Mouse (Mus musculus) midbrain, postnatal 0 days (tissue): Measurements from ENCODE around the gene Sult2b1. TPM values are rescaled to one million over a fixed set of nuclear protein-coding genes. Genes with fewer than 3 reads are reported as not detected.

Experiments
- ATAC-seq: fragments of 200-750 bp; cut with Nextera tagmentation; 2 replicates; pipeline ENCODE4 v1.8.0; 2017; ENCODE audit warnings: moderate number of reproducible peaks, mild to moderate bottlenecking, moderate TSS enrichment, moderate library complexity; ENCODE audit not compliant: low FRiP score
- DNase-seq: peaks from one replicate; pipeline ENCODE4 v3.0.0-alpha.2; 2015; ENCODE audit warnings: low spot score
- H3K27ac ChIP-seq: fragments of 300-500 bp; sonication (generic); 2 replicates; pipeline ENCODE4 v1.5.1; 2014; ENCODE audit warnings: low read depth, mild to moderate bottlenecking, low read length, mixed read lengths
- H3K27me3 ChIP-seq: fragments of 300-500 bp; sonication (generic); 2 replicates; pipeline ENCODE4 v1.6.1; 2014; ENCODE audit warnings: low read length, control low read depth, mixed read lengths; ENCODE audit not compliant: insufficient read depth
- H3K36me3 ChIP-seq: fragments of 300-500 bp; sonication (generic); 2 replicates; pipeline ENCODE4 v1.6.1; 2014; ENCODE audit warnings: low read length, control low read depth, mixed read lengths; ENCODE audit not compliant: insufficient read depth
- H3K4me1 ChIP-seq: fragments of 300-500 bp; sonication (generic); 2 replicates; pipeline ENCODE4 v1.6.1; 2014; ENCODE audit warnings: mild to moderate bottlenecking, control low read depth, antibody characterized with exemption, low read length, mixed read lengths; ENCODE audit not compliant: insufficient read depth
- H3K4me2 ChIP-seq: fragments of 300-500 bp; sonication (generic); 2 replicates; pipeline ENCODE4 v1.6.1; 2014; ENCODE audit warnings: low read depth, mild to moderate bottlenecking, low read length, mixed read lengths; ENCODE audit not compliant: poor library complexity, severe bottlenecking
- H3K4me3 ChIP-seq: fragments of 300-500 bp; sonication (generic); 2 replicates; pipeline ENCODE4 v1.5.1; 2014; ENCODE audit warnings: low read depth, mild to moderate bottlenecking, low read length, moderate library complexity
- H3K9ac ChIP-seq: fragments of 300-500 bp; sonication (generic); replicated peaks from 2 replicates; pipeline ENCODE4 v1.6.1; 2014; ENCODE audit warnings: mild to moderate bottlenecking, low read length, moderate library complexity, mixed read lengths; ENCODE audit not compliant: poor library complexity, severe bottlenecking
- H3K9me3 ChIP-seq: fragments of 300-500 bp; sonication (generic); 2 replicates; pipeline ENCODE4 v1.6.1; 2016; ENCODE audit warnings: low read length, control low read depth
- CTCF ChIP-seq: IDR thresholded peaks from 2 replicates; pipeline ENCODE4 v1.5.1; 2016; ENCODE audit warnings: antibody characterized with exemption, mild to moderate bottlenecking
- WGBS: fragments of 180-500 bp; shearing (Covaris S2); extraction: QIAGEN DNeasy Blood & Tissue Kit; methylation state at CpG from one replicate; pipeline ENCODE4 v1.1.7; 2014; 5-methylcytosine and 5-hydroxymethylcytosine counted together
- polyA plus RNA-seq: library from polyadenylated mRNA; unstranded; fragments of >200 nt; fragmentation: Nextera tagmentation; extraction: Ambion mirVana; gene quantifications from 2 replicates; pipeline ENCODE4 v1.2.1, GENCODE M21; 2015
- total RNA-seq: library from RNA; depleted of rRNA; stranded (reverse); fragments of >200 nt; gene quantifications from 2 replicates; pipeline ENCODE4 v1.2.3, GENCODE M21; 2014

Sult2b1 gene
- total and polyA plus RNA-seq, 2 experiments from 2014 or later: 5.0 to 5.6 TPM

DNA sequence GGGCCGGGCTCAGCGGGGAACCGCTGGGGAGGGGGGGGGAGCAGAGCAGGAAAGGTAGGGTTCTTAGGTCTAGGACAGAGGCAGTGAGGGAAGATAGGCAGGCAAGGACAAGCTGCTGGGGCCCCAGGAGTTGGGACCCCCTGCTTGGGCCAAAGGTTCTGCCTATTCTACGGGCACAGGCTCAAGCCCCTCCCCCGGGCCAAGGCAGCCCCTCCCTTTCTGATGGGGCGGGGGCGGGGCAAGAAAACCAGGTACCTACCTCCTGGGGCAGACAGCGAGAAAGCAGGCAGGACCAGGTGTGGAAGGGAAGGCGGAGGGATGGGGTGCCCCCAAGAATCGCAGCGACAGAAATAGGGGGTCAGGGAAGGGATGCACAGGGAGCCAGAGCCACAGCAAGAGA lies 24.0 kb upstream of the Sult2b1 start:
- peaks cover 74% of the 10 kb centered on the region for H3K36me3 ChIP-seq
- no peak overlapping the region for H3K4me2 ChIP-seq
- H3K4me3 ChIP-seq: no peak overlapping the region
- no peaks in the 10 kb centered on the region for H3K9me3 ChIP-seq
- H3K4me1 ChIP-seq: peaks cover 6% of the 10 kb centered on the region; the same call in 1 of the 2 replicates
- 50% methylated on average over 4 of the region's 11 CpGs for WGBS
- H3K27ac ChIP-seq: peak overlapping the region; percentile 32; the same call in 1 of the 2 replicates
- no peak for TF ChIP-seq CTCF
- DNase-seq (no peak), ATAC-seq (no peak; the same call in 1 of the 2 replicates)
- no peak overlapping the region for H3K9ac ChIP-seq
- H3K27me3 ChIP-seq: no peaks in the 10 kb centered on the region

DNA sequence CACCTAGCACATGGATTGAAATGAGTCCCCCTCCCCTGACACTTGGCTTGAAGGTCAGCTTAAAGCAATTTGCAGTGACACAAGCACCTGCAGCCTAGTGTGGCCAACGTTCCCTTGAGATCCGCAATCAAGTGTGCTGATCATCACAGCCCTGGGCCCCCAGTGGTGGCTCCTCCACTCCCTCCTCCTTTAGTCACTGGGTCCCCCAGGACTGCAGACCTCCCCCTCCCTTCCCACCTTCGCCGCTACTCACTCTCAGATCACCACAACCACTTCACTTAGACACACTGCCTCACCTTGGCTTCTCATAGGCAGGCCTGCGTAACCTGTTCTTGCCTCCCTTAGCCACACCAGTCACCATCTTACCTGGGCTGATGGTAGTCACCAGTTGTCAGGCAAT lies 21.5 kb upstream of the Sult2b1 start:
- H3K4me3 ChIP-seq: no peak overlapping the region
- no peak for ATAC-seq
- H3K4me2 ChIP-seq: no peak overlapping the region
- no peaks in the 10 kb centered on the region for H3K9me3 ChIP-seq
- peaks cover 78% of the 10 kb centered on the region for H3K36me3 ChIP-seq
- no peak for TF ChIP-seq CTCF
- H3K27ac ChIP-seq: 0 out of 2 replicates have a peak overlapping the region, but pooled peaks have one; percentile 51
- H3K27me3 ChIP-seq: no peaks in the 10 kb centered on the region
- whole genome bisulfite sequencing: 64% methylated on average over 5 of the region's 5 CpGs
- DNase-seq: no peak
- no peaks in the 10 kb centered on the region for H3K4me1 ChIP-seq
- no peak overlapping the region for H3K9ac ChIP-seq

- DNase-seq (no peak), ATAC-seq (no peak)
- no peak overlapping the region for H3K27ac ChIP-seq
- WGBS: 95% methylated on average over 6 of the region's 6 CpGs
- no peak for TF ChIP-seq CTCF
- no peak overlapping the region for H3K4me2 ChIP-seq
- no peak overlapping the region for H3K4me3 ChIP-seq
- no peaks in the 10 kb centered on the region for H3K9me3 ChIP-seq
- H3K36me3 ChIP-seq: peaks cover 53% of the 10 kb centered on the region
- no peaks in the 10 kb centered on the region for H3K4me1 ChIP-seq
- no peaks in the 10 kb centered on the region for H3K27me3 ChIP-seq
- no peak overlapping the region for H3K9ac ChIP-seq
Observed at GRCm38 (mm10) chr7:45802551-45802950, 18.1 kb upstream of the Sult2b1 start.

DNA sequence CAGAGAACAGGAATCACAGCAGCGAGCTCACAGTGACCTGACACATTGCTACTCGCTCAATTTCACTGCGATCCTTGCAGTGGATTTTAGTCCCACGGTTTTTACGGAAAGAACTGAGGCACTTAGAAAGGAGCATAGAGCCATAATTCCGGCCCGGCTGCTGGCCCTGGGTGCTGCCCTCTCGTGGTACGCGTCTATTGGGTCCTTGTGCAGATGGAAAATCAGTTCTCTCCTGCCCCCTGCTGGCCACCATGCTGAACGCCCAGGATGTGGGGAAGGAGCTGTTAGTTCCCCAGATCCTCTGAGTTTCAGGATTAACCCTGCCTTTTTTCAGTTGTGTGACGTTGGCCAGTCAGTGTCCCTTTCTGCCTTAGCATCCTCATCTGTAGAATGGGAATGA lies 16.9 kb upstream of the Sult2b1 start:
- no peaks in the 10 kb centered on the region for H3K27me3 ChIP-seq
- H3K4me1 ChIP-seq: no peaks in the 10 kb centered on the region
- H3K4me3 ChIP-seq: no peak overlapping the region
- TF ChIP-seq CTCF: peak; percentile 100
- no peaks in the 10 kb centered on the region for H3K9me3 ChIP-seq
- ATAC-seq (peak; percentile 60), DNase-seq (peak; percentile 94)
- no peak overlapping the region for H3K4me2 ChIP-seq
- peaks cover 44% of the 10 kb centered on the region for H3K36me3 ChIP-seq
- peak overlapping the region; percentile 52 for H3K27ac ChIP-seq
- H3K9ac ChIP-seq: no peak overlapping the region
- WGBS: 2% methylated on average over 12 of the region's 12 CpGs

DNA sequence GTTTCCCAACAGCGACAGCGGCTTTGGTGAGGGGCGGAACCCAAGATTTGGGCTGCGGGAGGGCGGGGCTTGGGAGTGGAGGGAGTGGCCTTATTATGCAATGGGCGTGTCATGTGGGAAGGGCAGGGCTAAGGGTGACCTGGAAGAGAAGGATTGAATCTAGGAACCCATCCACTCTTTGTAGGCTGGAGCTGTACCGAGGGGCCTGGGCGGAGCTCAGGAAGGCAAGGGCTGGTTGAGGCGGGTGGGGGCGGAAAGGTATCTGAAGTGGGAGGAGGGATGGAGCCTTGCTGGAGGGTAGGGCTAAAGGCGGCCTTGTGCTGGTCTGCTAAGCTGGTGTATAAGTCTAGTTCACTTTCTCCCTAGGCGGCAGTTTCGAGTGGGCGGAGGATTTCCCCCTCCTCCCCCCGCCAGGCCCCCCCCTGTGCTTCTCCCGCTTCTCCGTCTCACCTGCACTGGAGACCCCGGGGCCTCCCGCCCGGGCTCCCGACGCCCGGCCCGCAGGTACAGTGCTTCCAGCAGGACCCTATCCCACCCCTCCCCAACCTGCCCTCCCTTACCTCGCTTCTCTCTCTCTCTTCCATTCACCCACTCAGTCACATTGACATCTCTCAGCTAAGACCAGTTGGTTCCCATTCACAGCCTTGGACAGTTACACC lies 16.2 kb upstream of the Sult2b1 start:
- Histone ChIP-seq H3K4me1 (no peaks in the 10 kb centered on the region), H3K4me2 (no peak overlapping the region), H3K9ac (no peak overlapping the region), H3K27me3 (no peaks in the 10 kb centered on the region), H3K4me3 (no peak overlapping the region), H3K36me3 (peaks cover 43% of the 10 kb centered on the region), H3K27ac (peak overlapping the region; percentile 52), H3K9me3 (no peaks in the 10 kb centered on the region)
- 32% methylated on average over 21 of the region's 25 CpGs for WGBS
- DNase-seq (no peak), ATAC-seq (no peak)
- TF ChIP-seq CTCF: no peak

DNA sequence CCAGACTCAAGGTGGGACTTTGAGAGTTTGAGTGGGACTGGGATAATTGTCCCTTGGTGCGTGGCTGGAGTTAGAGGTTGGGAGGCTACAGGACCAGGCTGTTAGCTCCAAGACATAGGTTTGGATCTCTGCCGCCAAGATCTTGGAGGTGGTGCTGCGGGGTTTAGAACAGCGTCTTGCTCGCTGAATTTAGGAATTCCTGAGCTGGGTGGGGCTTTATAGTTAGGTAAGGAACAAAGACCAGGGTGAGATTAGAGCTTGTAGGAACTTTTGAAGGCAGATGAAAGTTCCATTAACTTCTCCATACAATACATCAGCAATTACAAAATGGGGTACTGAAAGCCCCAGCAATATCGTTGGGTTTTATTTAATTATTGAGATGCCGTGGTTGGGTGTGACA lies 15.5 kb upstream of the Sult2b1 start:
- H3K9me3 ChIP-seq: no peaks in the 10 kb centered on the region
- ATAC-seq (no peak), DNase-seq (no peak)
- H3K9ac ChIP-seq: no peak overlapping the region
- H3K27me3 ChIP-seq: no peaks in the 10 kb centered on the region
- no peaks in the 10 kb centered on the region for H3K4me1 ChIP-seq
- 0 out of 2 replicates have a peak overlapping the region, but pooled peaks have one; percentile 52 for H3K27ac ChIP-seq
- TF ChIP-seq CTCF: no peak
- H3K36me3 ChIP-seq: peaks cover 50% of the 10 kb centered on the region
- H3K4me2 ChIP-seq: no peak overlapping the region
- no peak overlapping the region for H3K4me3 ChIP-seq
- WGBS: 49% methylated on average over 7 of the region's 7 CpGs
